Mouse (Mus musculus) stomach, postnatal 0 days (tissue): ENCODE measurements around the gene Ccdc184.

Source experiments
- CTCF ChIP-seq: IDR thresholded peaks from 2 replicates; pipeline ENCODE4 v1.5.1; 2016; ENCODE audit warnings: antibody characterized with exemption, low read depth, mild to moderate bottlenecking, moderate library complexity
- EP300 ChIP-seq: optimal IDR thresholded peaks from 2 replicates; pipeline ENCODE3; 2016; ENCODE audit warnings: antibody characterized with exemption

GRCm38 (mm10) chr15:98172113-98172512, 5.2 kb downstream of the Ccdc184 start:
- no peak for TF ChIP-seq CTCF
- TF ChIP-seq EP300 = no peak
